12 mouse cellular contexts compared by ENCODE assay signal in genomic region chr9:65216972-65217371, GRCm38 (mm10). TPM values are rescaled to one million over a fixed set of nuclear protein-coding genes. Genes with fewer than 3 reads are reported as not detected.
DNase-seq lines count a peak whose midpoint lies in the region; ATAC-seq and TF ChIP-seq lines count a peak whose summit lies in the region.
"Had no signal": no experiment of that assay in that cellular context is flagged by ENCODE, and none has a peak within 500 bp of the region (broad histone marks: within the 10 kb centered on the region; RNA-seq: fewer than 3 reads in every experiment).

No protein-coding gene starts in this region.

- DNase-seq in forebrain, embryonic 11.5 days (ENCODE audit: low spot score), result peak; percentile 31
- DNase-seq in spleen, postnatal 10 days (ENCODE audit: low spot score in 2 of 2), result peak; percentile 52 to 55
- DNase-seq in spleen, adult 12 weeks (ENCODE audit: low spot score), result no peak
- DNase-seq in liver, result peak; percentile 46
- peak; percentile 42 to 51 for DNase-seq in thymus, postnatal 36 days
- no peak for DNase-seq in midbrain, embryonic 14.5 days
- DNase-seq in cerebellum, adult 2 months, result no peak
- DNase-seq: heart, postnatal 4 days had no signal

- H3K9ac ChIP-seq in forebrain, embryonic 11.5 days (ENCODE audit: low read length), result no peak overlapping the region
- H3K9ac ChIP-seq in forebrain, embryonic 13.5 days, result no peak overlapping the region
- no peak overlapping the region for H3K9ac ChIP-seq in midbrain, embryonic 14.5 days (replicated peaks; ENCODE audit: low read length)
- H3K9ac ChIP-seq: embryonic facial prominence, embryonic 12.5 days; limb, embryonic 12.5 days; neural tube, embryonic 12.5 days had no signal

- 72% methylated on average over 8 of the region's 8 CpGs for WGBS in forebrain, embryonic 11.5 days
- 77% methylated on average over 8 of the region's 8 CpGs for WGBS in forebrain, embryonic 13.5 days
- 80% methylated on average over 8 of the region's 8 CpGs for WGBS in midbrain, embryonic 14.5 days
- WGBS in cerebellum, adult 2 months, result 78% methylated on average over 8 of the region's 8 CpGs

- no peak overlapping the region for H3K4me2 ChIP-seq in forebrain, embryonic 11.5 days (ENCODE audit: low read depth, low read length, severe bottlenecking)
- no peak overlapping the region for H3K4me2 ChIP-seq in forebrain, embryonic 13.5 days
- no peak overlapping the region for H3K4me2 ChIP-seq in midbrain, embryonic 14.5 days (ENCODE audit: low read length)
- H3K4me2 ChIP-seq: embryonic facial prominence, embryonic 12.5 days; limb, embryonic 12.5 days; neural tube, embryonic 12.5 days had no signal

- H3K36me3 ChIP-seq in forebrain, embryonic 11.5 days (ENCODE audit: control insufficient read depth, insufficient read depth, low read length), result no peaks in the 10 kb centered on the region
- H3K36me3 ChIP-seq in forebrain, embryonic 13.5 days (ENCODE audit: poor library complexity, severe bottlenecking), result no peaks in the 10 kb centered on the region
- no peaks in the 10 kb centered on the region for H3K36me3 ChIP-seq in midbrain, embryonic 14.5 days (ENCODE audit: control insufficient read depth, insufficient read depth, low read length)
- H3K36me3 ChIP-seq: embryonic facial prominence, embryonic 12.5 days; limb, embryonic 12.5 days; neural tube, embryonic 12.5 days had no signal

- no peaks in the 10 kb centered on the region for H3K9me3 ChIP-seq in forebrain, embryonic 11.5 days (ENCODE audit: control insufficient read depth, low read length)
- H3K9me3 ChIP-seq in forebrain, embryonic 13.5 days (replicated peaks), result no peaks in the 10 kb centered on the region
- H3K9me3 ChIP-seq in midbrain, embryonic 14.5 days (ENCODE audit: control insufficient read depth, low read length), result no peaks in the 10 kb centered on the region
- H3K9me3 ChIP-seq: embryonic facial prominence, embryonic 12.5 days; limb, embryonic 12.5 days; neural tube, embryonic 12.5 days had no signal

- H3K27me3 ChIP-seq in forebrain, embryonic 11.5 days (ENCODE audit: control insufficient read depth, insufficient read depth, low read length), result no peaks in the 10 kb centered on the region
- no peaks in the 10 kb centered on the region for H3K27me3 ChIP-seq in forebrain, embryonic 13.5 days
- H3K27me3 ChIP-seq in midbrain, embryonic 14.5 days (ENCODE audit: control insufficient read depth, insufficient read depth, low read length), result no peaks in the 10 kb centered on the region
- no peaks in the 10 kb centered on the region for H3K27me3 ChIP-seq in cerebellum, adult 2 months (ENCODE audit: control insufficient read depth, insufficient read depth, low read length)
- H3K27me3 ChIP-seq: embryonic facial prominence, embryonic 12.5 days; limb, embryonic 12.5 days; neural tube, embryonic 12.5 days had no signal

- TF ChIP-seq CTCF in cerebellum, adult 2 months (IDR thresholded peaks at IDR 0.05; ENCODE audit: borderline replicate concordance, insufficient read depth, low read depth, low read length), result no peak

- no peak overlapping the region for H3K27ac ChIP-seq in forebrain, embryonic 11.5 days (ENCODE audit: low read depth, low read length)
- no peak overlapping the region for H3K27ac ChIP-seq in forebrain, embryonic 13.5 days
- no peak overlapping the region for H3K27ac ChIP-seq in midbrain, embryonic 14.5 days (replicated peaks; ENCODE audit: low read depth, low read length)
- H3K27ac ChIP-seq in cerebellum, adult 2 months (ENCODE audit: insufficient read depth, low read length), result no peak overlapping the region
- H3K27ac ChIP-seq: embryonic facial prominence, embryonic 12.5 days; limb, embryonic 12.5 days; neural tube, embryonic 12.5 days had no signal

- H3K4me3 ChIP-seq in forebrain, embryonic 11.5 days (ENCODE audit: low read depth, low read length), result no peak overlapping the region
- no peak overlapping the region for H3K4me3 ChIP-seq in forebrain, embryonic 13.5 days
- no peak overlapping the region for H3K4me3 ChIP-seq in midbrain, embryonic 14.5 days (replicated peaks; ENCODE audit: low read depth, low read length)
- H3K4me3 ChIP-seq in cerebellum, adult 2 months (replicated peaks; ENCODE audit: insufficient read depth, low read depth, low read length), result no peak overlapping the region
- H3K4me3 ChIP-seq: embryonic facial prominence, embryonic 12.5 days; limb, embryonic 12.5 days; neural tube, embryonic 12.5 days had no signal

- peaks cover 9% of the 10 kb centered on the region; the same call in 1 of the 2 replicates for H3K4me1 ChIP-seq in forebrain, embryonic 11.5 days (replicated peaks; ENCODE audit: control insufficient read depth, insufficient read depth, low read length)
- peaks cover 15% of the 10 kb centered on the region for H3K4me1 ChIP-seq in forebrain, embryonic 13.5 days
- H3K4me1 ChIP-seq in midbrain, embryonic 14.5 days (ENCODE audit: control insufficient read depth, insufficient read depth, low read length), result peaks cover 10% of the 10 kb centered on the region; the same call in 1 of the 2 replicates
- no peaks in the 10 kb centered on the region for H3K4me1 ChIP-seq in cerebellum, adult 2 months (ENCODE audit: control insufficient read depth, insufficient read depth, low read length)

- TF ChIP-seq POLR2A in cerebellum, adult 2 months (IDR thresholded peaks at IDR 0.05; ENCODE audit: borderline replicate concordance, insufficient read depth, low read length), result no peak

- no peak for ATAC-seq in forebrain, embryonic 11.5 days (replicated peaks; ENCODE audit: low FRiP score)
- no peak for ATAC-seq in forebrain, embryonic 13.5 days
- no peak for ATAC-seq in midbrain, embryonic 14.5 days (ENCODE audit: low FRiP score, low TSS enrichment)

RNA-seq across cellular contexts. Expression of gene Parp16, which starts 21.8 kb away (rescaled TPM):
- polyA plus RNA-seq in forebrain, embryonic 11.5 days (2014; fragmentation: Nextera tagmentation; extraction: Ambion mirVana), result 5.4 and 6.6 TPM in 2 replicates
- polyA plus RNA-seq in forebrain, embryonic 13.5 days (2015; fragmentation: Nextera tagmentation; extraction: Ambion mirVana), result 5.1 and 6.1 TPM in 2 replicates
- polyA plus RNA-seq in midbrain, embryonic 14.5 days (2014; fragmentation: Nextera tagmentation; extraction: Ambion mirVana), result 5.2 and 6.5 TPM in 2 replicates
- 5.7 and 6.6 TPM in 2 replicates for polyA plus RNA-seq in cerebellum, adult 2 months (2012; rRNA removed)

RNA-seq across cellular contexts. Expression of gene Cilp, which starts 48.0 kb away (rescaled TPM):
- polyA plus RNA-seq in forebrain, embryonic 11.5 days (2014; fragmentation: Nextera tagmentation; extraction: Ambion mirVana), result 0.52 and 0.92 TPM in 2 replicates
- 0.28 and 0.64 TPM in 2 replicates for polyA plus RNA-seq in forebrain, embryonic 13.5 days (2015; fragmentation: Nextera tagmentation; extraction: Ambion mirVana)
- polyA plus RNA-seq in midbrain, embryonic 14.5 days (2014; fragmentation: Nextera tagmentation; extraction: Ambion mirVana), result 0.17 and 0.24 TPM in 2 replicates
- 0.10 and 0.17 TPM in 2 replicates for polyA plus RNA-seq in cerebellum, adult 2 months (2012; rRNA removed)

Comparison
In these comparisons a context has a peak if more than half of its experiments do, and no peak if none do; other contexts are left out.
1. DNase-seq: peak in forebrain, embryonic 11.5 days (single experiment), spleen, postnatal 10 days (2 of 2), liver (single experiment) and thymus, postnatal 36 days (2 of 2); none in spleen, adult 12 weeks (single experiment), midbrain, embryonic 14.5 days (single experiment) and cerebellum, adult 2 months (0 of 2).